Mouse (Mus musculus) intestine, embryonic 16.5 days (tissue): Measurements from ENCODE around the gene Zfhx3. TPM values are rescaled to one million over a fixed set of nuclear protein-coding genes. Genes with fewer than 3 reads are reported as not detected.

Source experiments
- ATAC-seq: fragments of 200-750 bp; cut with Nextera tagmentation; 2 replicates; pipeline ENCODE4 v1.8.0; 2017; ENCODE audit warnings: moderate TSS enrichment, moderate library complexity
- H3K27ac ChIP-seq: fragments of 300-500 bp; sonication (generic); 2 replicates; pipeline ENCODE4 v1.5.1; 2014; ENCODE audit warnings: mild to moderate bottlenecking, low read length
- H3K27me3 ChIP-seq: fragments of 300-500 bp; sonication (generic); replicated peaks from 2 replicates; pipeline ENCODE4 v1.6.1; 2014; ENCODE audit warnings: low read length, control low read depth, mixed read lengths; ENCODE audit not compliant: control insufficient read depth, insufficient read depth
- H3K36me3 ChIP-seq: fragments of 300-500 bp; sonication (generic); 2 replicates; pipeline ENCODE4 v1.6.1; 2014; ENCODE audit warnings: low read length, control low read depth; ENCODE audit not compliant: control insufficient read depth, insufficient read depth
- H3K4me1 ChIP-seq: fragments of 300-500 bp; sonication (generic); 2 replicates; pipeline ENCODE4 v1.6.1; 2014; ENCODE audit warnings: low read length, control low read depth, mixed read lengths; ENCODE audit not compliant: control insufficient read depth, insufficient read depth
- H3K4me2 ChIP-seq: fragments of 300-500 bp; sonication (generic); 2 replicates; pipeline ENCODE4 v1.6.1; 2014; ENCODE audit warnings: low read depth, low read length, control low read depth
- H3K4me3 ChIP-seq: fragments of 300-500 bp; sonication (generic); 2 replicates; pipeline ENCODE4 v1.5.1; 2014; ENCODE audit warnings: mild to moderate bottlenecking, low read length
- H3K9ac ChIP-seq: fragments of 300-500 bp; sonication (generic); 2 replicates; pipeline ENCODE4 v1.6.1; 2014; ENCODE audit warnings: low read depth, low read length
- H3K9me3 ChIP-seq: fragments of 300-500 bp; sonication (generic); 2 replicates; pipeline ENCODE4 v1.6.1; 2016; ENCODE audit warnings: low read length, control low read depth; ENCODE audit not compliant: control insufficient read depth
- WGBS: fragments of 180-500 bp; shearing (Covaris S2); extraction: QIAGEN DNeasy Blood & Tissue Kit; methylation state at CpG from one replicate; pipeline ENCODE4 v1.1.7; 2014; 5-methylcytosine and 5-hydroxymethylcytosine counted together
- polyA plus RNA-seq: library from polyadenylated mRNA; unstranded; fragments of >200 nt; fragmentation: Nextera tagmentation; extraction: Ambion mirVana; gene quantifications from 2 replicates; pipeline ENCODE4 v1.2.1, GENCODE M21; 2015

Zfhx3 gene
- polyA plus RNA-seq, 1 experiment from 2014 or later, result 6.1 TPM

- no peak for ATAC-seq
- Histone ChIP-seq H3K9me3 (peaks cover 13% of the 10 kb centered on the region; the same call in 1 of the 2 replicates), H3K4me2 (no peak overlapping the region), H3K4me3 (no peak overlapping the region), H3K27me3 (no peaks in the 10 kb centered on the region), H3K36me3 (peaks cover 33% of the 10 kb centered on the region), H3K4me1 (peaks cover 29% of the 10 kb centered on the region), H3K9ac (no peak overlapping the region), H3K27ac (no peak overlapping the region)
- WGBS, result 95% methylated on average over 3 of the region's 3 CpGs
Measured at GRCm38 (mm10) chr8:108796076-108796475, 853.6 kb downstream of the Zfhx3 start.

- H3K9me3 ChIP-seq, result peaks cover 13% of the 10 kb centered on the region; the same call in 1 of the 2 replicates
- peak overlapping the region; percentile 30; the same call in 1 of the 2 replicates for H3K27ac ChIP-seq
- no peak overlapping the region for H3K9ac ChIP-seq
- ATAC-seq, result no peak
- no peaks in the 10 kb centered on the region for H3K27me3 ChIP-seq
- 76% methylated on average over 3 of the region's 3 CpGs for WGBS
- peaks cover 33% of the 10 kb centered on the region for H3K36me3 ChIP-seq
- no peak overlapping the region for H3K4me2 ChIP-seq
- H3K4me3 ChIP-seq, result no peak overlapping the region
- peaks cover 32% of the 10 kb centered on the region for H3K4me1 ChIP-seq
Measured at GRCm38 (mm10) chr8:108796882-108797281, 854.4 kb downstream of the Zfhx3 start.

GRCm38 (mm10) chr8:108798012-108798411 is 855.6 kb downstream of the Zfhx3 start:
- Histone ChIP-seq H3K9me3 (peaks cover 5% of the 10 kb centered on the region; the same call in 1 of the 2 replicates), H3K4me3 (no peak overlapping the region), H3K27ac (peak overlapping the region; percentile 69), H3K4me2 (no peak overlapping the region), H3K4me1 (peaks cover 41% of the 10 kb centered on the region), H3K36me3 (peaks cover 24% of the 10 kb centered on the region), H3K9ac (no peak overlapping the region), H3K27me3 (no peaks in the 10 kb centered on the region)
- peak; percentile 66 for ATAC-seq
- 37% methylated on average over 12 of the region's 12 CpGs for WGBS

- ATAC-seq, result peak; percentile 60
- Histone ChIP-seq H3K4me2 (no peak overlapping the region), H3K27me3 (no peaks in the 10 kb centered on the region), H3K36me3 (peaks cover 11% of the 10 kb centered on the region), H3K9ac (no peak overlapping the region), H3K4me1 (peaks cover 43% of the 10 kb centered on the region), H3K9me3 (peaks cover 5% of the 10 kb centered on the region; the same call in 1 of the 2 replicates), H3K27ac (peak overlapping the region; percentile 43), H3K4me3 (no peak overlapping the region)
- WGBS, result 63% methylated on average over 6 of the region's 6 CpGs
Measured at GRCm38 (mm10) chr8:108799250-108799649, 856.8 kb downstream of the Zfhx3 start.

GRCm38 (mm10) chr8:108800357-108800756 is 857.9 kb downstream of the Zfhx3 start:
- no peak overlapping the region for H3K27ac ChIP-seq
- peaks cover 45% of the 10 kb centered on the region for H3K4me1 ChIP-seq
- H3K27me3 ChIP-seq, result no peaks in the 10 kb centered on the region
- H3K9ac ChIP-seq, result no peak overlapping the region
- no peak overlapping the region for H3K4me2 ChIP-seq
- H3K9me3 ChIP-seq, result peaks cover 4% of the 10 kb centered on the region; the same call in 1 of the 2 replicates
- H3K4me3 ChIP-seq, result no peak overlapping the region
- H3K36me3 ChIP-seq, result peaks cover 3% of the 10 kb centered on the region; the same call in 1 of the 2 replicates
- WGBS, result 92% methylated on average over 15 of the region's 15 CpGs
- ATAC-seq, result no peak

GRCm38 (mm10) chr8:108803017-108803416 is 860.6 kb downstream of the Zfhx3 start:
- Histone ChIP-seq H3K9me3 (no peaks in the 10 kb centered on the region), H3K4me2 (no peak overlapping the region), H3K9ac (peak overlapping the region; percentile 23; the same call in 1 of the 2 replicates), H3K27ac (peak overlapping the region; percentile 26; the same call in 1 of the 2 replicates), H3K27me3 (no peaks in the 10 kb centered on the region), H3K36me3 (peaks cover 2% of the 10 kb centered on the region; the same call in 1 of the 2 replicates), H3K4me3 (no peak overlapping the region), H3K4me1 (peaks cover 32% of the 10 kb centered on the region)
- WGBS, result 45% methylated on average over 6 of the region's 6 CpGs
- ATAC-seq, result peak; percentile 22; the same call in 1 of the 2 replicates

- H3K36me3 ChIP-seq, result no peaks in the 10 kb centered on the region
- H3K4me2 ChIP-seq, result no peak overlapping the region
- peak; percentile 12; the same call in 1 of the 2 replicates for ATAC-seq
- peaks cover 29% of the 10 kb centered on the region for H3K4me1 ChIP-seq
- 0 out of 2 replicates have a peak overlapping the region, but pooled peaks have one; percentile 5 for H3K9ac ChIP-seq
- no peaks in the 10 kb centered on the region for H3K27me3 ChIP-seq
- H3K4me3 ChIP-seq, result no peak overlapping the region
- no peaks in the 10 kb centered on the region for H3K9me3 ChIP-seq
- 61% methylated on average over 10 of the region's 10 CpGs for WGBS
- H3K27ac ChIP-seq, result peak overlapping the region; percentile 29; the same call in 1 of the 2 replicates
Measured at GRCm38 (mm10) chr8:108811694-108812093, 869.2 kb downstream of the Zfhx3 start.

- Histone ChIP-seq H3K4me3 (no peak overlapping the region), H3K27me3 (no peaks in the 10 kb centered on the region), H3K27ac (no peak overlapping the region), H3K9me3 (no peaks in the 10 kb centered on the region), H3K4me1 (peaks cover 30% of the 10 kb centered on the region), H3K9ac (0 out of 2 replicates have a peak overlapping the region, but pooled peaks have one; percentile 19), H3K4me2 (no peak overlapping the region), H3K36me3 (no peaks in the 10 kb centered on the region)
- no peak; the same call in 1 of the 2 replicates for ATAC-seq
- WGBS, result 62% methylated on average over 12 of the region's 12 CpGs
Measured at GRCm38 (mm10) chr8:108813375-108813774, 870.9 kb downstream of the Zfhx3 start.

- no peak overlapping the region for H3K4me3 ChIP-seq
- no peaks in the 10 kb centered on the region for H3K9me3 ChIP-seq
- H3K4me1 ChIP-seq, result peaks cover 47% of the 10 kb centered on the region
- no peaks in the 10 kb centered on the region for H3K36me3 ChIP-seq
- H3K27me3 ChIP-seq, result no peaks in the 10 kb centered on the region
- ATAC-seq, result no peak
- no peak overlapping the region for H3K4me2 ChIP-seq
- H3K27ac ChIP-seq, result peak overlapping the region; percentile 20; the same call in 1 of the 2 replicates
- WGBS, result 33% methylated on average over 8 of the region's 8 CpGs
- peak overlapping the region; percentile 37; the same call in 1 of the 2 replicates for H3K9ac ChIP-seq
Measured at GRCm38 (mm10) chr8:108819271-108819671, 876.8 kb downstream of the Zfhx3 start.
